Mouse (Mus musculus) small intestine, adult 2 months (tissue): ENCODE data around the gene Pcgf3.

ENCODE experiments used
- CTCF ChIP-seq: fragments of 200-500 bp; IDR thresholded peaks from 2 replicates; pipeline ENCODE4 v1.5.1; 2012; ENCODE audit warnings: low read depth, mild to moderate bottlenecking, control low read depth, inconsistent platforms, low read length, moderate library complexity, mixed read lengths; ENCODE audit not compliant: insufficient replicate concordance, insufficient read length; ENCODE audit errors: extremely low read depth
- POLR2A ChIP-seq: fragments of 200-500 bp; IDR thresholded peaks from 2 replicates; pipeline ENCODE4 v1.6.1; 2012; ENCODE audit warnings: low read depth, mild to moderate bottlenecking, control low read depth, inconsistent platforms, low read length, moderate library complexity

GRCm38 (mm10) chr5:108518106-108518885, 57.3 kb downstream of the Pcgf3 start:
- TF ChIP-seq CTCF = no peak
- TF ChIP-seq POLR2A = no peak
